Mouse (Mus musculus) bone marrow, adult 2 months (tissue): ENCODE measurements around the gene Cpa2. TPM values are rescaled to one million over a fixed set of nuclear protein-coding genes. Genes with fewer than 3 reads are reported as not detected.

ENCODE experiments used
- H3K27ac ChIP-seq: fragments of 200-500 bp; 2 replicates; pipeline ENCODE4 v1.5.1; 2012; ENCODE audit warnings: low read depth, mild to moderate bottlenecking, control low read depth, inconsistent platforms, low read length; ENCODE audit not compliant: control insufficient read depth, poor library complexity, insufficient read depth
- H3K4me1 ChIP-seq: fragments of 200-500 bp; 2 replicates; pipeline ENCODE4 v1.6.1; 2011; ENCODE audit warnings: low read length; ENCODE audit not compliant: control insufficient read depth, insufficient read depth
- H3K4me3 ChIP-seq: fragments of 200-500 bp; replicated peaks from 2 replicates; pipeline ENCODE3; 2011; ENCODE audit warnings: mild to moderate bottlenecking, low read depth, low read length, control low read depth; ENCODE audit not compliant: control insufficient read depth
- CTCF ChIP-seq: fragments of 200-500 bp; IDR thresholded peaks from 2 replicates; pipeline ENCODE4 v1.5.1; 2011; ENCODE audit warnings: low read length, control low read depth; ENCODE audit not compliant: control insufficient read depth, insufficient read depth
- POLR2A ChIP-seq: fragments of 200-500 bp; IDR thresholded peaks from 2 replicates; pipeline ENCODE4 v1.6.1; 2011; ENCODE audit warnings: low read depth, mild to moderate bottlenecking, control low read depth, low read length, borderline replicate concordance; ENCODE audit not compliant: control insufficient read depth
- WGBS: fragments of 180-500 bp; shearing (Covaris S2); methylation state at CpG from one replicate; pipeline ENCODE4 v1.1.7; 2018; 5-methylcytosine and 5-hydroxymethylcytosine counted together
- polyA plus RNA-seq: library from polyadenylated mRNA; stranded (reverse); fragments of >200 nt; gene quantifications from 2 replicates; pipeline ENCODE4 v1.2.4, GENCODE M21; 2011; ENCODE audit warnings: low replicate concordance; ENCODE audit not compliant: missing spikeins, insufficient read depth, insufficient read length

The Cpa2 gene
- polyA plus RNA-seq, 1 experiment: not detected

DNA sequence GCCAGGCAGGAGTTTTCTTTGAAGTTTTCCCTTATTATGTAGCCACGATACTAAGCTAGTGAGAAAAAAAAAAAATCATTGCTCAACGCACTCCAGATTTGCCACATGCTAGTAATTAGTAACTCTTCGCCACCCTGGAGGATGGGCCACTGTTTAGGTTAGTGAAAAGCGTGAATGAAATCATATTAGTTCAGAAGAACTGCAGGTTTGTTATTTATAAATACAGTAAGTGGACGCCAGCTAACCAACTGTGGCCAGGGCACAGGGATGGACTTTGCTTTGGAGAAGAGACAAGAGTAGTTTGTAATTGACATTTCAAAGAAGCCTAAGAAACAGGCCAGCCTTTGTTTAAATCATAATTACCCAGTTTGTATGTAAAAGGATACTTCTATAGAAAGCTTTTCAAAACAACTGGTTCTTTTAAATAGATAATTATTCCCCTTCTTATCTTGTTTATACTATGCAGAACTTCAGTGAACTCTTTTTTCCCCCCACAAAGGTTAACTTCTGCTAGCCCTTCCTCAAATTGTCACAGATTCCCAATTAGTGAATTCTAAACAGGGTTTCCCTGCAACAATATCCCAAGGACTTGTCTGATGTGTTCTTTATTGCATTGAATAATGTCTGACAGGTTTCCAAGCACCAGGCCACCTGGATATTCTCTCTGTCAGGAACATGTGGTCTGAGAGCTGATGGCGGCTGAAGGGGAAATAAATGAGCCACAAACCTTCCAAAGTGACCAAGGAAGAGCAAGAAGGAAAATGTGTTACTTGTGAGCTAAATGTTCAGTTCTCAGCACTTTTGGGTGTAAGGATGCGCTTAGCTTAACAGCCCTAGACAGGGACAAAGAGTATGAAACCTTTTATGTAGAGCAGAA lies 15.7 kb upstream of the Cpa2 start:
- WGBS: 69% methylated on average over 7 of the region's 7 CpGs
- Histone ChIP-seq H3K4me1 (peaks cover 2% of the 10 kb centered on the region), H3K4me3 (no peak overlapping the region), H3K27ac (no peak overlapping the region)
- TF ChIP-seq POLR2A (no peak), CTCF (no peak)

DNA sequence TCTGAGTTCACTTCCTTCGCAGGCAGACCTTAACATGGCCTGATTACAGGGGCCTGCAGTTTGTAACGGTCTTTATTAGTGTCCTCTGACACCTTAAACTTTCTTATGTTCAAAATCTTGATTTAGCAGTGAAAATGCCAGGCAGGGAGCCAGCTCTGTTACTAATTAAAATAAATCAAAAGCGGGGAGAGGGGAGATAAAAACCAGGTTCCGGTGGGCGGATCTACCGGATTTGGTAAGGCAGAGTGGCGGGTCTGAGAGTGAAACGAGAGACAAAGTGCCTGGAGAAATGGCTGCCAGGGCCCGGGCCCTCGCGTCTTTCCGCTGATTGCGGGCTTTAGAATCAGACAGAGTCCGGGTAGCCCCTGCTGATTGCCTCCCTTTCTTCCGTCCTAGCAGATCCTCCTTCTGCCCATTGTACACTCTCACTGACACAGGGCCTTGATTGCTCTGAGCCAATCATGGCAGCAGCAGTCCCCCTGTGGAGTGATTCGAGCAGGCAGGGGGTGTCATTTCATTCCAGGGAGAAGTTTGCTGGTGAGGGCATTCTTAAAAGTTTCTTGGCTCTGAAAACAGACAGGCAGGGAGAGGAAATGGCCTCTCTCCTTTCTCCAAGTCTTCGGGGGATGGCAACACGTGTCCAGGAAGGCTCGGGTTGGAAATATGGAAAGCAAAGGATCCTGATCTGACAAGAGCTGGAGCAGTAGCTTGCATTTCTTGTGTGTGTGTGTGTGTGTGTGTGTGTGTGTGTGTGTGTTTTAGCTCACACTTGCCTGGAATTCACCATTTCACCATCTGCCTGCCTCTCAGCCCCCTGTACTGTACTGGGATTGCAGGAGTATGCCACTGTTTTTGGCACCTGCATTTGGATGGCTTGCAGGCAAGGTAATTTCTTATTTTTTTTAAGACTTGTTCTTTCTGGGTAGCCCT lies 14.5 kb upstream of the Cpa2 start:
- H3K27ac ChIP-seq: no peak overlapping the region
- no peak overlapping the region for H3K4me3 ChIP-seq
- 39% methylated on average over 19 of the region's 19 CpGs for WGBS
- no peak for TF ChIP-seq POLR2A
- TF ChIP-seq CTCF: no peak
- H3K4me1 ChIP-seq: peaks cover 2% of the 10 kb centered on the region

DNA sequence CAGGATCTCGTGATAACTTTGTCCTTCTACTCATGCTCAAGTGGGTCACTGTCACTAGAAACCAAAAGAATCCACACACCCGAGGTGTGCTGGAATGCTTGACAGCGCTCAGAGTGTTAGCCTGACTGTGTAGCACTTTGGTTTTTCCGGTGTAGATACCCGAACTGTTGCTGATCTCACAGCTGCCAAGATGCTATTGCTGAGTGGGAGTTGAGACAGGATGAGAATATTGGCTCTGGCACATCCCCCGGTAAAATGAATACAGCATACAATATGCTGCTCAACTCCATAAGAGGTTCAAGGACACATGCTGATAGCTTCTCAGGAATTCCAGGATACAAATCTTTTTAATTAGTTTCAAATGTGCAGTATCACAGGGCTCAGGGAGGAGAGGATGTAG lies 12.6 kb upstream of the Cpa2 start:
- Histone ChIP-seq H3K4me3 (no peak overlapping the region), H3K27ac (no peak overlapping the region), H3K4me1 (no peaks in the 10 kb centered on the region)
- WGBS: 77% methylated on average over 6 of the region's 6 CpGs
- TF ChIP-seq POLR2A: no peak
- TF ChIP-seq CTCF: no peak

GRCm38 (mm10) chr6:30535340-30535739 lies 6.0 kb upstream of the Cpa2 start:
- 23% methylated on average over 3 of the region's 3 CpGs for whole genome bisulfite sequencing
- no peaks in the 10 kb centered on the region for H3K4me1 ChIP-seq
- H3K27ac ChIP-seq: no peak overlapping the region
- TF ChIP-seq POLR2A (no peak), CTCF (peak; percentile 69)
- no peak overlapping the region for H3K4me3 ChIP-seq

- WGBS: 88% methylated on average over 10 of the region's 10 CpGs
- H3K27ac ChIP-seq: no peak overlapping the region
- no peaks in the 10 kb centered on the region; the same call in 1 of the 2 replicates for H3K4me1 ChIP-seq
- TF ChIP-seq CTCF: no peak
- TF ChIP-seq POLR2A: no peak
- H3K4me3 ChIP-seq: no peak overlapping the region
These were observed 3.1 kb upstream of the Cpa2 start for GRCm38 (mm10) chr6:30538240-30538639.

GRCm38 (mm10) chr6:30538800-30539199 lies 2.6 kb upstream of the Cpa2 start:
- H3K27ac ChIP-seq: no peak overlapping the region
- WGBS: 76% methylated on average over 5 of the region's 5 CpGs
- no peak overlapping the region for H3K4me3 ChIP-seq
- TF ChIP-seq CTCF: no peak
- no peak for TF ChIP-seq POLR2A
- H3K4me1 ChIP-seq: no peaks in the 10 kb centered on the region; the same call in 1 of the 2 replicates

- no peak for TF ChIP-seq CTCF
- TF ChIP-seq POLR2A: no peak
- 82% methylated on average over 6 of the region's 6 CpGs for WGBS
These were observed 895 bp downstream of the Cpa2 start for GRCm38 (mm10) chr6:30542277-30542676.

DNA sequence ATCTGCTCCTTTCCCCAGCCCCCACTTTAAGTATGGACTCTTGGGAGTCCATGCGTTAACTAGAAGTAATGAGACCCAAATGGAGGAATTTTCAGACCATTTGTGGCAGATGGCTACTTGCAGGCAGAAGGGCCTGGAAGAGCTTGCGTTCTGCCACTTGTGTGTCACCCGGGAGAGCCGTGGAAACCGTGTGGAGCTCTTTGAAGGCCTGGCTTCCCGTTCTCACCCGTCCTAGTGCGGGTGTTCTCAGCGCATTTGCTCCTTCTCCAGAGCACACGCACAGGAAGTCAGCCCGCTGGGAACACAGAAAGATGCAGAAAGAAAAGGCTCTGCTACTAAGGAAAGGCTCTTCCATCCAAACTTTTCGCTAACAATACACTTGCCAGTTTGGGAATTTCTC lies 1.7 kb downstream of the Cpa2 start:
- WGBS: 79% methylated on average over 12 of the region's 12 CpGs
- TF ChIP-seq CTCF (no peak), POLR2A (no peak)
- Histone ChIP-seq H3K4me1 (no peaks in the 10 kb centered on the region; the same call in 1 of the 2 replicates), H3K27ac (no peak overlapping the region; the same call in 1 of the 2 replicates), H3K4me3 (no peak overlapping the region)

More at GRCm38 (mm10) chr6:30542277-30542676, 895 bp downstream of the Cpa2 start:
- Histone ChIP-seq H3K4me1 (no peaks in the 10 kb centered on the region; the same call in 1 of the 2 replicates), H3K27ac (no peak overlapping the region), H3K4me3 (no peak overlapping the region)
